Mouse (Mus musculus): ENCODE measurements around the gene Dok4. TPM values are rescaled to one million over a fixed set of nuclear protein-coding genes. Genes with fewer than 3 reads are reported as not detected.

The Dok4 gene
- polyA plus RNA-seq, 1 experiment, result 3.8 TPM

GRCm38 (mm10) chr8:94904450-94905175 lies 28.5 kb upstream of the Dok4 start:
- Histone ChIP-seq H3K27ac (replicated peaks; ENCODE audit: low read depth, low read length) (peak overlapping the region; percentile 89), H3K4me3 (ENCODE audit: insufficient read depth, low read depth, low read length) (peak overlapping the region; percentile 41; the same call in 1 of the 2 replicates), H3K4me1 (ENCODE audit: control insufficient read depth, insufficient read depth, insufficient read length, low read length) (peaks cover 22% of the 10 kb centered on the region)

DNA sequence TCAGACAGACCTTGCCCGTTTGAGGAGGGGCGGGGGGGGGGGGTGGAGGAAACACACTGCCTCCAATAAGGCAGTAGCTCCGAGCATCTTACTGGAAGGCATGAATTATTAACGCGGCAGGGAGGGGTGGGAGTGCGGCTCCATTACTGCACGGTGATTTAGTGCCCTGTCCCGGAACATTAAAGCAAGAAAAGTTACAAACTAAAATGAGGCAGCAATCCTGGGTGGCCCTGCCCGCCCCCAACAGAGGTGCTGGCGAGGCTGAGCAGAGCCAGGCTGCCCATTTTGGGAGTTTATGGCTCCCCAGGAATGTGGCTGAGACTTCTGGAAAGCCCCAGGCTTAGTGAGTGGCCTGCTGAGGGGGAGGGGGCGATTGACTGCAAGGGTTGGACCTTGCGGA lies 27.6 kb upstream of the Dok4 start:
- Histone ChIP-seq H3K4me1 (ENCODE audit: control insufficient read depth, insufficient read depth, insufficient read length, low read length) (peaks cover 22% of the 10 kb centered on the region), H3K4me3 (ENCODE audit: insufficient read depth, low read depth, low read length) (no peak overlapping the region), H3K27ac (replicated peaks; ENCODE audit: low read depth, low read length) (no peak overlapping the region)

GRCm38 (mm10) chr8:94901031-94901430 lies 24.9 kb upstream of the Dok4 start:
- Histone ChIP-seq H3K4me3 (ENCODE audit: insufficient read depth, low read depth, low read length) (no peak overlapping the region), H3K4me1 (ENCODE audit: control insufficient read depth, insufficient read depth, insufficient read length, low read length) (peaks cover 18% of the 10 kb centered on the region), H3K27ac (replicated peaks; ENCODE audit: low read depth, low read length) (peak overlapping the region; percentile 76)

DNA sequence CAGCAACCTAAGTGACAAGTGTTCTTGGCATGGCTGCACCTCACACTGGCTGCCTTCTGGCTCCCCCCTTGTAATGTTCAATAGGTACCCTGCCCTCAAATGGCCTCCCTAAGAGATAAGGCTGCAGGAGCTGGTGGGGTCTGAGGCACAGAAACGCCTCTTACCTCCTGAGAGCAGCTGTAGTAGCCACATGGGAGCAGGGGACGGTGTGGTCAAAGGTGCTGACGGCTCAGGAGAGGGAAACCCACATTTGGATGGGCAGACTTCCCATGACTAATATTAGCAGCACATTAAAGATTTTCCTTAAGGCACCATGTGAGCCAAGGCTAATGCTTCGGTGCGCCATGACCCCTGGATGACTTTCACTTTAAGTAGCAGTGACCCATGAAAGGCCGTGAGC lies 24.5 kb upstream of the Dok4 start:
- peaks cover 14% of the 10 kb centered on the region for H3K4me1 ChIP-seq (ENCODE audit: control insufficient read depth, insufficient read depth, insufficient read length, low read length)
- no peak overlapping the region for H3K4me3 ChIP-seq (ENCODE audit: insufficient read depth, low read depth, low read length)
- H3K27ac ChIP-seq (replicated peaks; ENCODE audit: low read depth, low read length), result peak overlapping the region; percentile 60

GRCm38 (mm10) chr8:94899262-94899661 lies 23.1 kb upstream of the Dok4 start:
- H3K4me3 ChIP-seq (ENCODE audit: insufficient read depth, low read depth, low read length), result no peak overlapping the region
- H3K27ac ChIP-seq (replicated peaks; ENCODE audit: low read depth, low read length), result no peak overlapping the region
- H3K4me1 ChIP-seq (ENCODE audit: control insufficient read depth, insufficient read depth, insufficient read length, low read length), result peaks cover 12% of the 10 kb centered on the region

DNA sequence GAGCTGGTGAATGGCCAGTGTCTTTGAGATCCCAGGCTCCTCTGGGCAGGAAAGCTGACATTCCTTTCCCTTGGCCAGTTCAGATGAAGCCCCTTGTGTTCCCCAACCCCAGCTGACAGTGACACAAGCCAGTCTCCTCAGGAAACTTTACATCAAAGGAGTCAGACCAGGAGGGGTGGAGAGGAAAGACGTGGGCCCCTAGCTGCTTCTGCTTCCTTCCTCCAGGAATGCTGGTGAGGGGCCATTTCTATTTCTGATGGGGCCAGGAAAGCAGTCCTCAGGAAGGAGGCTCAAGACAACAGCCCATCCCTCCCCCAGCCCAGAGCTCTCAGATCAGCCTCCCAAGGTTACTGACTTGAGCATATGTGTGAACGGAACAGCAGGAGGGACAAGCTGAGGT lies 16.8 kb upstream of the Dok4 start:
- Histone ChIP-seq H3K4me1 (ENCODE audit: control insufficient read depth, insufficient read depth, insufficient read length, low read length) (peaks cover 3% of the 10 kb centered on the region; the same call in 1 of the 2 replicates), H3K27ac (replicated peaks; ENCODE audit: low read depth, low read length) (no peak overlapping the region), H3K4me3 (ENCODE audit: insufficient read depth, low read depth, low read length) (no peak overlapping the region)

- no peak overlapping the region for H3K4me3 ChIP-seq (ENCODE audit: insufficient read depth, low read depth, low read length)
- H3K4me1 ChIP-seq (ENCODE audit: control insufficient read depth, insufficient read depth, insufficient read length, low read length), result peaks cover 3% of the 10 kb centered on the region; the same call in 1 of the 2 replicates
- H3K27ac ChIP-seq (replicated peaks; ENCODE audit: low read depth, low read length), result no peak overlapping the region
Observed at GRCm38 (mm10) chr8:94888383-94889036, 12.4 kb upstream of the Dok4 start.

DNA sequence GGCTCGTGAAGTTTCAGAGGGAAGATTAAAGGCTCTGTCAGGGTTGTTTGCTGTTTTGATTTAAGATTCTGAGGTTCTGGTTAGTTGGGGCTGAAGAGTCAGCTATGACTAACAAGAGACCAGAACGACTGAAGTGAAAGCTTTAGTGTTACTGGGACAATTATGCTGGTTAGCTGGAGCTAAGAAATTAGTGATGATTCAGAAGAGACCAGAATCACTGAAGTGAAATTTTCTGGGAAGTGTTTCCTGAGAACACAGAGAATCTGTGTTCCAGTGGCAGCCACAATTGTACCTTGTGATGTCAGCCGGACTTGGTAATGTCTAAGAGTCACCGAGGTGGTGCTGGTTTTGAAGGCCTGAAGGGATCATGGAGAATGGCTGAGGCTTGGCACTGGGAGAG lies 4.6 kb upstream of the Dok4 start:
- Histone ChIP-seq H3K27ac (replicated peaks; ENCODE audit: low read depth, low read length) (no peak overlapping the region), H3K4me3 (ENCODE audit: insufficient read depth, low read depth, low read length) (no peak overlapping the region), H3K4me1 (ENCODE audit: control insufficient read depth, insufficient read depth, insufficient read length, low read length) (peaks cover 5% of the 10 kb centered on the region; the same call in 1 of the 2 replicates)

GRCm38 (mm10) chr8:94876820-94877219 lies 690 bp upstream of the Dok4 start:
- Histone ChIP-seq H3K27ac (replicated peaks; ENCODE audit: low read depth, low read length) (peak overlapping the region; percentile 66; the same call in 1 of the 2 replicates), H3K4me3 (ENCODE audit: insufficient read depth, low read depth, low read length) (no peak overlapping the region), H3K4me1 (ENCODE audit: control insufficient read depth, insufficient read depth, insufficient read length, low read length) (peaks cover 7% of the 10 kb centered on the region; the same call in 1 of the 2 replicates)

- Histone ChIP-seq H3K4me1 (ENCODE audit: control insufficient read depth, insufficient read depth, insufficient read length, low read length) (peaks cover 11% of the 10 kb centered on the region), H3K4me3 (ENCODE audit: insufficient read depth, low read depth, low read length) (peak overlapping the region; percentile 72), H3K27ac (replicated peaks; ENCODE audit: low read depth, low read length) (peak overlapping the region; percentile 81)
Observed at GRCm38 (mm10) chr8:94875871-94876150, 319 bp downstream of the Dok4 start.

GRCm38 (mm10) chr8:94875096-94875870 lies 847 bp downstream of the Dok4 start:
- H3K4me1 ChIP-seq (ENCODE audit: control insufficient read depth, insufficient read depth, insufficient read length, low read length), result peaks cover 11% of the 10 kb centered on the region
- H3K4me3 ChIP-seq (ENCODE audit: insufficient read depth, low read depth, low read length), result peak overlapping the region; percentile 72
- H3K27ac ChIP-seq (replicated peaks; ENCODE audit: low read depth, low read length), result peak overlapping the region; percentile 81

GRCm38 (mm10) chr8:94874358-94874757 lies 1.8 kb downstream of the Dok4 start:
- Histone ChIP-seq H3K4me1 (ENCODE audit: control insufficient read depth, insufficient read depth, insufficient read length, low read length) (peaks cover 18% of the 10 kb centered on the region), H3K27ac (replicated peaks; ENCODE audit: low read depth, low read length) (peak overlapping the region; percentile 81), H3K4me3 (ENCODE audit: insufficient read depth, low read depth, low read length) (peak overlapping the region; percentile 72)

- no peak overlapping the region; the same call in 1 of the 2 replicates for H3K27ac ChIP-seq (replicated peaks; ENCODE audit: low read depth, low read length)
- peaks cover 23% of the 10 kb centered on the region for H3K4me1 ChIP-seq (ENCODE audit: control insufficient read depth, insufficient read depth, insufficient read length, low read length)
- no peak overlapping the region for H3K4me3 ChIP-seq (ENCODE audit: insufficient read depth, low read depth, low read length)
Observed at GRCm38 (mm10) chr8:94872576-94872975, 3.6 kb downstream of the Dok4 start.

DNA sequence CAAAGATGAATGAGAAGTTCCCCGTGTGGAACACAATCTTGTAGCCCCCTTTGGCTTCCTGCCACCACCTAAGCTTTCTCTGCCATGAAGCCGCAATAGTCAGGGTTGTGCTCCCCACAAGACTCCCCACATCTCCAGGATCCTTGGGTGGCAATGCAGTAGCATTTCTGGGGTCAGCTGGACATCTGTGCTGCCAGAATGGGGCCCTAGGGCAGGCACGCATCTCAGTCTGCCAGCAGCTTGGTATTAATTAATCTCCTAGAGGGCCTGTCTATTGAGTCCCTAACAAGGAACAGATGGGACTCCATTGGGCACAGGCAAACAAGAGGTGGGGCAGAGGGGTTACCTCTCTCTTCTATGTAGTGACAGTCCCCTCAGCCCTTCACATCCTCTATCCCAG lies 4.0 kb downstream of the Dok4 start:
- peaks cover 23% of the 10 kb centered on the region for H3K4me1 ChIP-seq (ENCODE audit: control insufficient read depth, insufficient read depth, insufficient read length, low read length)
- H3K27ac ChIP-seq (replicated peaks; ENCODE audit: low read depth, low read length), result no peak overlapping the region; the same call in 1 of the 2 replicates
- 0 out of 2 replicates have a peak overlapping the region, but pooled peaks have one; percentile 53 for H3K4me3 ChIP-seq (ENCODE audit: insufficient read depth, low read depth, low read length)

GRCm38 (mm10) chr8:94871108-94871894 lies 4.8 kb downstream of the Dok4 start:
- peak overlapping the region; percentile 47 for H3K27ac ChIP-seq (replicated peaks; ENCODE audit: low read depth, low read length)
- H3K4me1 ChIP-seq (ENCODE audit: control insufficient read depth, insufficient read depth, insufficient read length, low read length), result peaks cover 18% of the 10 kb centered on the region
- peak overlapping the region; percentile 53 for H3K4me3 ChIP-seq (ENCODE audit: insufficient read depth, low read depth, low read length)
